Mouse (Mus musculus): Measurements from ENCODE around the gene Mob1b.

Gene Mob1b

GRCm38 (mm10) chr5:88720116-88721002 lies at the start of gene Mob1b:
TSS of gene Mob1b (plus strand) at chr5:88720855.
- DNase-seq (ENCODE audit: low spot score): peak; percentile 97

- peak; percentile 62 for DNase-seq (ENCODE audit: low spot score)
Measured at GRCm38 (mm10) chr5:88674703-88675442, 45.8 kb upstream of the Mob1b start.

- peak; percentile 93 for DNase-seq (ENCODE audit: low spot score)
Measured at GRCm38 (mm10) chr5:88675443-88676387, 44.9 kb upstream of the Mob1b start, which contains the start of gene Grsf1. TSS of gene Grsf1 (minus strand) at chr5:88676171.

GRCm38 (mm10) chr5:88678929-88679328 lies 41.7 kb upstream of the Mob1b start:
- DNase-seq (ENCODE audit: low spot score): no peak

- no peak for DNase-seq (ENCODE audit: low spot score)
Measured at GRCm38 (mm10) chr5:88679341-88679740, 41.3 kb upstream of the Mob1b start.

GRCm38 (mm10) chr5:88680567-88680966 lies 40.1 kb upstream of the Mob1b start:
- no peak for DNase-seq (ENCODE audit: low spot score)

- DNase-seq (ENCODE audit: low spot score): no peak
Measured at GRCm38 (mm10) chr5:88683706-88684105, 36.9 kb upstream of the Mob1b start.

GRCm38 (mm10) chr5:88684226-88684625 lies 36.4 kb upstream of the Mob1b start:
- DNase-seq (ENCODE audit: low spot score): no peak

- DNase-seq (ENCODE audit: low spot score): no peak
Measured at GRCm38 (mm10) chr5:88685306-88685705, 35.3 kb upstream of the Mob1b start.

- DNase-seq (ENCODE audit: low spot score): no peak
Measured at GRCm38 (mm10) chr5:88685745-88686299, 34.8 kb upstream of the Mob1b start.

GRCm38 (mm10) chr5:88687996-88688406 lies 32.7 kb upstream of the Mob1b start:
- no peak for DNase-seq (ENCODE audit: low spot score)

GRCm38 (mm10) chr5:88688583-88689187 lies 32.0 kb upstream of the Mob1b start:
- DNase-seq (ENCODE audit: low spot score): no peak

- DNase-seq (ENCODE audit: low spot score): no peak
Measured at GRCm38 (mm10) chr5:88689279-88689938, 31.2 kb upstream of the Mob1b start.

- no peak for DNase-seq (ENCODE audit: low spot score)
Measured at GRCm38 (mm10) chr5:88690681-88691505, 29.8 kb upstream of the Mob1b start.

GRCm38 (mm10) chr5:88691506-88692095 lies 29.1 kb upstream of the Mob1b start:
- DNase-seq (ENCODE audit: low spot score): no peak

GRCm38 (mm10) chr5:88692586-88692985 lies 28.1 kb upstream of the Mob1b start:
- DNase-seq (ENCODE audit: low spot score): no peak

GRCm38 (mm10) chr5:88693057-88693456 lies 27.6 kb upstream of the Mob1b start:
- DNase-seq (ENCODE audit: low spot score): no peak

GRCm38 (mm10) chr5:88697291-88697690 lies 23.4 kb upstream of the Mob1b start:
- DNase-seq (ENCODE audit: low spot score): no peak

GRCm38 (mm10) chr5:88699251-88699913 lies 21.3 kb upstream of the Mob1b start:
- no peak for DNase-seq (ENCODE audit: low spot score)

Data from testis, postnatal 14 days (tissue).